Mouse (Mus musculus): ENCODE measurements around the gene Zcchc2. TPM values are rescaled to one million over a fixed set of nuclear protein-coding genes. Genes with fewer than 3 reads are reported as not detected.

Gene Zcchc2
- 10 to 100 TPM; 15.6 to 17.8 TPM for total RNA-seq (2021)
- long read RNA-seq, experiment 1, partial matches to known transcripts: 4 of 12 reads
- long read RNA-seq, experiment 1, other reads (novel, unspliced or antisense): 8 of 12 reads
- long read RNA-seq, experiment 2, partial matches to known transcripts: 0 of 3 reads
- long read RNA-seq, experiment 2, other reads (novel, unspliced or antisense): 3 of 3 reads

DNA sequence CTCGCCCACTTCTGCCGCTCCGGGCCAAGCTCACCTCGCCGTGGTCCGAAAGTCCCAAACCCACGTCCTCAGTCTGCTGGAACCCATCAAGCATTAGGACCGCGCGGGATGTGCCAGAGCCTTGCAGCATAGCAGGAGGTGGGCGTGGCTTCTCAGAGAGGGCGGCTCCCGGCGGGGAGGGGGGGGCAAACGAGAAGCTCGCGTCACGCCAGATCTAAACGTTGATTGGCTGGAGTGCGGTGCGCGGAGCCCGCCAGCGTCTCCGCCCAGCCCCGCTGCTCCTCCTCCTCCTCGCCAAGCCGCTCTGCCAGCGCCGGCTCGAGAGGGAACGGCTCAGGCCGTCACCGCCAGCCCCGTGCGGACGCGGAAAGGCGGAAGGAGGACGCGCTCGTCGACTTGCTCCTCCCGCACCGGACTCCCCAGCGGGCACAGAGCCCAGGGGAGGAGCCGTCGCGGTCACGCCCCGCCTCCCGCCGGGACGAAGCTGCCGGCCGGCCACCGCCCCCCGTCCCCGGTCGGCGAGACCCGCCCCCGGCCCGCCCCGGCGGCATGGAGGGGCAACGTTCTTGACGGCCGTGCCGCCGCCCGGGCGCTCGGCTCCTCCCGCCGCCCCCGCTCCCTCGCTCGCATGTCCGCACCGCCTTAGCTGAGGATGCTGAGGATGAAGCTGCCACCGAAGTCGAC is at the start of gene Zcchc2:
Gene Zcchc2 (plus strand): TSS at position 269 of the 684 bp plus-strand sequence.
- DNase-seq: peak; percentile 99 to 100

DNA sequence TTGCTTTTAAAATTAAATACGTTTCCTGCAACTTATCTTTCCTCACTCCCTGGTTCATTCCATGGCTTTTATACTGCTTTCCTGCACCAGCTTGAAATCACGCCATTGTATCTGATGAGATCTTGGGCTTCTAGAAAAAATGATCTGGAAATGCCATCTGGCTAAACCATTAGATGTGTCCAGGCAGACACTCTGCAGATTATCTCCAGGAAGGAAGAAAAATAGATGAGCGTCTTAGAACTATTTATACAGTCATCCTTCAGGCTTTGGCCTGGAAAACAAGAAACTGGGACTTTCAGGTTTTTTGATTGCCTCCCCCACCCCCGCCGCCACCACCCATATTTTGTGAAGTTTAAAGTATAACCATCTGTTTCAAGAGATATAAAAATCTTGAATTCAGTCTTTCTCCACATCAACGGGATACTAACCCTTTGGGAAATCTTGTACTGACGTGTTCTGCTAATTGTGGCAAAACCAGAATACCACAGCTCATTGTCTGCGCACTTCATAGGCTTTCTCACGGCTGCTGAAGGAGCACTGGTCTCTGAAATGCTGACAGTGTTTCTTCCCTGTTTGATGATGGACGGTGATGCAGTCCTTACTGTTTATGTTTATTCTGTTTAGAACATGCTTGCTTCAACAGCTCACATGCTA is 45.2 kb upstream of the Zcchc2 start:
- DNase-seq: no peak

DNA sequence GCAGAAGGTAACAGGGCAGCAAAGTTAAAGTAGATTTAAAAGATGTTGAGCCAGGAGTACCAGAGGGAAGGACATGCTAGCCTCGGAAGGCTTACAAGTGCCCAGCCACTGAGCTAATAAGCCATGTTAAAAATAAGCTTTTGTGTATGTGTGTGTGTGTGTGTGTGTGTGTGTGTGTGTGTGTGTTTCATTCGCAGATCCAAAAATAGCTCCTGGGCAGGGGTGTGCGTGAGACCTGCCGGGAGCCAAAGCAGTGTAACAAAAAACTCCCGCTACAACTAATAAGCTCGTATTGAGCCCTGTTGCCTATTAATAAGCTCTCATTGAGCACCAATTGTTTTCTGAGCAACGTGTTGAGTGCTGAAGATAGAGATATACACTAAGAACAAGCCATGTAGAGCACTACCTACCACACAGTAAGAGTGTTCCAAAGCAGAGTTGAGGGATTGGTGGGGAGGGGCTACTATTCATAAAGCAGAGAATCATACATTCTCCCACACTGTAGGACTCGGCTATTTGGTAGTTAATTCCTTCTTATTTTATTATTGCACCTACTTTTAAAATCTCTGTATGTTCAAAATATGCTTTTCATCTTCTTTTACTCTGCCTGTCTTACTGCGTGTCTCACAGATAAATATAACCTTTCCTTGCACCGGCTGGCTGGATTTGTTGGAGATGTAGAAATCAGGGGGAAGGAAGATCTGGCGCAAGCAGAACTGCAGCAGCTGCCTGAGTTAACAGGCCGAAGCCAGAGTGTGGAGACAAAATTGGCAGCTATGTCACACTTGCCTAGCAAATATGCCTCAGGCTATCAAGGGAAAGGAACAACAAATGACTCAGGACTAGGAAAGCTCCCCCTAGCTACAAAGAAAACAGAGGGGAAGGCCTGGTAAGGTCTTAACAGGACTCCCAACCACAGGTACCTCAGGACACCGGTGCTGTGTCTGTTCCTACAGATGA is 43.3 kb upstream of the Zcchc2 start:
- peak in 1 of 2 experiments; percentile 23 for DNase-seq

DNA sequence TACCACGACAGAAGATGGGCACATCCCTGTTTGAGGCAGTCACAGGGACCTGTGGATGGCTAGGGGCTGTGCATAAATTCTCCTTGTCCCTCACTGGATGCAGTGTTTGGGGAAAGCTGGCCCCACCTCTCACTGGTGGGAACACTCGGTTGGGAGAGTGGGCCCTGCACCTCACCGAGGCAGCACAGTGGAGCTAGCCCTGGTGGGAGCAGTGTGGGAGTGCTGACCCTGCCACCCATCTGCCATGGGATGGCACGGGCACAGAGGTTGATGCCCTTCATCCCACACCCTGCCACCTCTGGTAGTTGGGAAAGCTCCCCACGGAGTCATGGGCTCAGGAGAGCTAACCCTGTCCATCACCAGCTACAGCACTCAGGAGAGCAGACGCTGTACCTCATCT is 41.9 kb upstream of the Zcchc2 start:
- DNase-seq: no peak

DNA sequence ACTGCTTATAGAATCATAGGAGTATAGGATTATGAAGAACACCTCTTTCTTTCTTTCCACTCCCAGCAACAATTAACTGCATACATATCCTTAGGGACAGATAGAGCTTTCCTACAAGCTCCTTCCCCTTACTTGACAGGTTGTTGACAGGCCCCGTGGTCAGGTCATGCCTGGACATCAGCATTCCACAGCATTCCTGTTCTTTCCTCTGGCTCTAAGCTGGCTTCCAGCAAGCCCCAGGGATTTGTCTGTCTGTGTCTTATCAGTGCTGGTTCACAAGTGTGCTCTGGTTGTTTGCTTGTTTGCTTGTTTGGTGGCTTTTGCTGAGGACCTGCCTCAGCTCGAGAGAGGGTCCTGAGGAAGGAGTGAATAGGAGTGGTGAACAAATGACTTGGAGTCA is 36.6 kb upstream of the Zcchc2 start:
- DNase-seq: no peak

DNA sequence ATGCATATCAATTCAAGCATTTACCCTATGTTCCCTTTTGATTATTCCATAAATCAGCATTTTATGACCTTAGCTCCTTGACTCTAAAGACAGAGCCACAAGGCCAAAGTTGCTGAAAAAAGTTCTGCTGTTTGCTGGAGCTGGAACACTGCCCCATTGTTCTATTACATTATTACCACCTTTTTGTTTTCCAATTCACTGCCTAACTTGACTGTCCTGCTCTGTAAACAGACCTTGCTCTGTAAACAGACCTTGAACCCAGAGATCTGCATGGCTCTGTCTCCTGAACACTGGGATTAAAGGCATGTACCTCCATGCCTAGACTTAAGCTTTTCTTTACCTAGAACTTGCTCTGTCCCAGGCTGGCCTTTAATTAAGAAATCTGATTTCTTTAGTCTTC is 36.2 kb upstream of the Zcchc2 start:
- no peak for DNase-seq

DNA sequence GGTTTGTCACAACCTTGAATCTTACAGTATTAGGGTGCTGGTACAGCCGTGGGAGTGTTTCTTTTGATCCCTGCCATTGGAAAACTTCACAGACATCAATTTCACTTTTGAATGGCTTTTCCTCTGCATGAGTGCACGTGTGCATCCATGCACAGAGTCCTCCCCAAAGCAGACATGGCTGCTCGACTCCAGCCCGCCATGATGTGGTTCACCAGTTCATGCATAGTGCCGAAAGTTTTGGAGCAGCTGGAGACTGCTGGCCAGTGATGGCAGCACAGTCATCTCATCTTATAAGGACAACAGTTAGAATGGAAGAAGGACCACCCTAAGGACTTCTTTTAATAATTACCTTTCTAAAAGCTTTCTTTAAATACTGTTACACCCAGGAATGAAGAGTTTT is 34.1 kb upstream of the Zcchc2 start:
- DNase-seq: no peak

DNA sequence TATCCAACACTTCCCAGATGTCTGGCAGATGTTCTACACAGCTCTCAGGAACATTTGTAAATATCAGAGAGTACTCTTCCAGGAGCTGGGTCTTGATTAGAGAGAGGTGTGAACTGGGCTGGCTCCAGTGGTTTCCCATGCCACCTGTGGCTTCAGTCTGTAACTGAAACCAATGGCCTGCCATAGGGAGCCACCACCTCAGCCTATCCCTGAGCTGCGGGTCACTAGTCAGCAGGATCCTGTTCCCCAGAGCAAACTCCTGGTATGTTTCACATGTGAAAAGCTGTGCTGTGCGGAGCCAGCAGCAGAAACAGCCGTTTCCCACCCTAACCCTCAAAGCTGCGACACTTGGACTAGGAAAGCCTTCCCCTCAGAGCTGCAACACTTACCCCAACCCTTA is 28.7 kb upstream of the Zcchc2 start:
- DNase-seq: no peak

DNA sequence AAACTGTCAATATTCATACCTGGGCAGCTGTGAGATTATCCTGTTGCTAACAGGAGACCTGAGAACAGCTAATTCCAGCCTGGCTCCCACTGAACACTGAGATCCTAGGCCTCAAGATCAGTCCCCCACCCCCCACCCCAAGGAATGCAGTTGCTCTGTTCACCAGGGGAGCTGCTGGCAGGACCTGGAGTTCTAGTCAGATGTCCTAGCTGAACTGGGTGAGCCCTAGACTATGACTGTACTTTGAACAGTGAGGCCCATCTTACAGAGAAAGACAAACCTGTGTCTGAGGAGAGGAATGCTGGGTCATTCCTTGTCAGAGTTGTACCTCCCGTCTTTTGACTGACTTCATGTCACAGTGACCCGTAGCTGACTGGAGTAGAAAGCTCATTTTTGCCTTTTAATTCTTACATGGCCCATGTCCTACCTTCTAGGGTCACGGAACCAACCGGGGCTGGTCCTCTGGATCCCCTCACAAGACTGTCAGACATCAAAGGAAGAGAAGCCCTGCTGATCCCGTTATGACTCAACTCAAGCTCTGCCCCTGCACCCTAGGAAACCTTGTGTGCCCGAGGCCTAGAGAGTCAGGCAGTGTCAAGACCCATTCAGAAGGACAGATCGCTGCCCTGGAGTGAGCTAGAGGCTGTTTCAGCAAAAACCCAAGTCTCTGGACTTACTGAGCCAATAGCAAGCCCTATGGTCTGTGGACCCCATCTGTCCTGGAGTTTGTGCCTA is 28.0 kb upstream of the Zcchc2 start:
- no peak for DNase-seq

DNA sequence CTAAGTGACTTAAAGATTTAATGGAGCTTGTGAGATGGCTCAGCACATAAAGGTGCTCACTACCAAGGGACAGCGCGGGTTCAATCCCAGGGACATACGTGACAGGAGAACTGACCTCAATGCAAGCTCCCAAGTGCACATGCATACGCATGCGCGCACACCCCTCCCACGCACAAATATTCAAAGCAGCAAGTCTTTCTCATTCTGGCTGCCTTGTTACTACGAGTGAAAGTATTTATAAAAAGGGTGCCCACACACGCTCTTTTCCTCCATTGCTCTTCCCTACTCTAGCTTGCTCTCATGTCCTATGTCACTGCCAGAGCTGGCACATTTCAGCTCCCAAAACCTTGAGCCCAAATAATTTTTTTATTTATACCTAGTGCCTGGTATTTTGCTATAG is 27.4 kb upstream of the Zcchc2 start:
- no peak for DNase-seq

DNA sequence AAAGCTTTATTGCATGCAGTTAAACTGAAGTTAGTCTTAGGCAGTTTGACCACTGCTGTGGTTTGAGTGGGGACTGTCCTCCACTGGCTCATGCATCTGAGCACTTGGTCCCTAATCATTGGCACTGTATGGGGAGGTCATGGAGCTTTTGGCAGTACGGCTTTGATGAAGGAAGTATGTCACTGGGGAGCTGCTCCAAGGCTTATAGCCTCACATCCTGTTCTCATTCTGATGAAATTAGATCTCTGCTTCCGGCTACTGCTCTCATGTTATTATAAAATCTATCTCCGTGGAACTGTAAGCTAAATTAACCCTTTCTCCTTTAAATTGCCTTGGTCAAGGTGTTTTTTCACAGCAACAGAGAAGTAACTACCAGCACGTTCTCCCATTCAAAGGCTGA is 25.7 kb upstream of the Zcchc2 start:
- DNase-seq: no peak

DNA sequence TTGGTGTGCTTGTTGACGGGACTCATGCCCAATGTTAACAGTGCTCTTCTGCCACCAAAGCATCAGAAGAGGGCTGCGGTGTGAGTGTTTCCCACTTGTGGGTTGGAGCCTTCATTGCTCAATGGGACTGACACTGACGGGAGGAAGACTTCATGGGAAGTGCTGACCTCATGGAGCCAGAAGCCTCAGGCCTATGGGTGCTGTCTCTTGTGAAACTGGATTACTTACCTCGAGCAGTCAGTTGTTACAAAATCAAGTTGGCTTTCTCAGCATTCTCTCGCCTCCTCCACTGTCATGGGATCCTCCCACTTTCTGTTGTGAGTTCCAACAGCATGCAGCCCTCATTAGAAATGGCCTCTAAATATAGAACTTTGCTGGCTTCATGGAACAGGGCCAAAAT is 25.0 kb upstream of the Zcchc2 start:
- DNase-seq: peak in 1 of 2 experiments; percentile 12

DNA sequence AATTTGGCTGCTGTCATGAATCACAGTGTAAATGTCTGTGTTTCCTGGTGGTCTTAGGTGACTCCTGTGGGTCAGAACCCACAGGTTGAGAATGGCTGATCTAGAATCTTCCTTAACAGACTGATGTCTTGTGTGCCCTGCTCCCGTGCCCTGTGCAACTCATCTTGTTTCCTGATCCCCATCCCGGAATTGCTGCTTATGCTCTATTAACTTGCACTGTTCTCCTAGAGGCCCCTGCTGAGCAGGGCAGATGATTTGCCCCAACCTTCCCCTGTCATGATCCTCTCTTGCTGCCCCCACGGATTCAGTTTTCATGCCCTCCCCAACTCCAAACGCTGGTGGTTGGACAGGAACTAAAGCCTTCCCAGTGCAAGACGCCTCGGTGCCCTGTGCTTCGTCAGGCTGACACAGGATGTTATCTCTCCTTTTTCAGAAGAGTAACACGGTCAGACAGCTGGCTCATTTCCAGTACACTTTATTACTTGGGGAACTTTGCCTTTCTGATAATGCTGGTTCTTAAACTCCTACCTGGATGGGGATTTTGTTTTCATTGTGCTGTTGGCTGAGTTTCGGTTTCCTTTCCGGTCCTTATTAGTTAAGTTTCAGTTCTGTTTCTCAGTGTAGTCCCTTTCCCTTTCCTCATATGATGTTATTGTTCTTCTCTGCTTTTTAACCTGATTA is 18.6 kb upstream of the Zcchc2 start:
- peak; percentile 49 to 58 for DNase-seq

DNA sequence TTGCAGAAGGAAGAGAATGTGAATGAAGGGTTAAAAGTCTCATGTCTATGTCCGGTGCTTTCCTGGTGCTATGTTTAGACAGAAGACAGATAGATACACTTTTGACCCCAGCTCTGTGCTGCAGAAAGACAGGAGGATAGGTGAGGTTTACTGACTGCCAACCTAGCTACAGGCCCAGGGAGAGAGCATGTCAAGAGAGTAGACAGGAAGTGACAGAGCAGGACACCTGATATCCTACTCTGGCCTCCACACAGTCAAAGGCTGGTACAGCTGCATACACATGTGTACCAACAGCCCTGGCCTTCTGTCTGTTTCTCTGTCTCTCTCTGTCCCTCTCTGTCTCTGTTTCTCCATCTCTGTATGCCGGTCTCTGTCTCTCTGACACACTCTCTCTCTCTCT is 16.2 kb upstream of the Zcchc2 start:
- DNase-seq: no peak

DNA sequence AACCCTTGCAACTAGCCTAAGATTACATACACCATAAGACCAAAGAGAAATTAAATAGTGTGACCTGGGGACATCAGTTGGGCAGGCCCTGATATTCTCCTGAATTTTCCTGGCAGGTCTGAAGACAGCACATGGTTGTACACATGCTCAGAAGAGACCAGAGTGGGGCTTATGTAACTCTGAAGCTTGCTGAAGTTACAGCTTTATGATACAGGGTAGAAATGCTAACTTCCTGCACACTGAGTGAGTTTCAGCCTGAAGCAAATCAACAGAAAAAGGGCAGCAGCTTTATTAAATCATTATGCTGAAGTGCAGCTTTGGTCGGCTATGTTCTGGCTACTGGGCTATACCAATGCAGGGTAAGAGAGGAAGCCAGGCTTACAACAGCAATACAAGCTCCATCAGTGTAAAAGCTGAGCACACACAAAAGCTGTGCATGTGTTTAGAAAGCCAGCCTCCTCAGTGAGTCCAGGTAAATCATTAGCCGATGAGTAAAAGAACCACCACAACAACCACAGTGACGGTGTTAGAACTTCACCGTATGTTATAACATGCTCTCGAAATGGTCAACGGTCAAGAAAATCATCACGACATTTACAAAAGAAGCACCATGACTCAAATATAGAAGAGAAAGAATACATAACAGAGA is 12.6 kb upstream of the Zcchc2 start:
- no peak for DNase-seq

DNA sequence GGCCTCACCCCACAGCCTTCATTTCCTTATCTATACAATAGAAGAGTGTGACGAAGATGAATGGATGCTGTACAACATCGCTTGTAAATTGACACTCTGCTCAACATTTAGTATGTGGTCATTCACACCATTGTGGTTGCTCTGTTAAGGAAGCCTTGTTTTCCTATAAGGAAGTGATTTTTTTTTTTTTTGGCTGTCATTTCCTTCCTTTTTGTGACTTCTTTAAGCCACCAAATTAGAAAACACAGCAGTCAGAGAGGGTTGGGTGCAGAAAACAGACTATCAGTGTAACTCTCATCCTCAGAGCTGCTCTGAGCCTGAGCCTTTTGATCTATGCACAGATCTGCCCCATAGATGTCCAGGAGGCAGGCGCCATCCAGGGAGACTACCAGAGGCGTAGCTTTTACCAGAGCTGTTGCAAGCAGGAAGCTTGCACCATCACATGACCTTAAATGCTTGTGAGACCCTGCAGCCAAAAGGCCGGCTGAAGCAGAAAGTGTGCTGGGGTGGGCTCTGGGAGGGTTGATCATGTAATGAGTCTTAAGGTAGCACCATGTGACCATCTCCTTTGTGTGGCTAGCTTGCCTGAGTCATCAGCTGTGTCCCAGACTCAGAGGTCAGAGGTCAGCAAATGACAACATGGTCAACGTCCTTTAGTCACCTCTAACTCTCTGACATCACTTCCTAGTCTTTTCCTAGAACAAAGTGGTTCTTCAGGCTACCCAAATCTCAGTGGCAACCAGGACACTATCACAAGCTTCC is 9.2 kb upstream of the Zcchc2 start:
- DNase-seq: peak; percentile 16 to 32

DNA sequence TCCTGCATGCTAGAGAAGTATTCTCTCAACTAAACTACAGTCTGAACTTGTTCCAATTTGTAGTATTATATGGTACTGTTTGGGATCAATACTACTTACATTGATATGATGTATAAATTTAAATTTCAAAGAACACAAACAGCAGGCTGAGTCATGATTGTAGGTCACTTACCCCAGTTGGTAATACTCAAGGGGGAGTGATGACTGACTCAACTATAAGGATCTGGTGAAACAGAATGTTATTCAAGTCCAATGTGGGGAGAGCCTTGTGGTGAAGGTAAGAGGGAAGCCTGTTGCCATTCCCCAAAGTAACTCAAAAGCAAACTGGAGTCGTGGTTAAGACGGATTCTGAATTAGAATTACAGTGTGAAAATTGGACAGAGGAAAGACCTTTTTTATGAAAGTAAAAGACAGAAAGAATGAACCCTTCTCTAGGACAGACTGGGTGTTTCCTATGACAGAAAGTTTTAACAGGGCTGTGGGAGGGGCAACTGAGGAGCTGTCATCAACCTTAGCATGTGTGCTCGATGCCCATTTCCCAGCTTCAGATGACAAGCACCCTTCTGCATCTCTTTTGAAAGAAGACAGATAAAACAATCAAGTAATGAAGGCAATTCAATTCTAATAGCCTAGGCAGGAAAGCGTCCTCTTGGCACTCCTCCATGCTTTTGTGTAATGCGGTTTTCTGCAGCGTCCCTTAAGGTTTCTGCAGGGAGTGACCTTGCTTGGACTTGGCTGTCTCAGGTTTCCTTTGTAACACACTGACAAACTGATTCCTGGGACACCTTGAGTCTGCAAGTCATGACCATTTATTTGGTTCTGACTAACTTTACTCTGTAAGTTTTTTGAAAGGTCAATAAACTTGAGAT is 7.5 kb upstream of the Zcchc2 start:
- DNase-seq: peak; percentile 65 to 71

DNA sequence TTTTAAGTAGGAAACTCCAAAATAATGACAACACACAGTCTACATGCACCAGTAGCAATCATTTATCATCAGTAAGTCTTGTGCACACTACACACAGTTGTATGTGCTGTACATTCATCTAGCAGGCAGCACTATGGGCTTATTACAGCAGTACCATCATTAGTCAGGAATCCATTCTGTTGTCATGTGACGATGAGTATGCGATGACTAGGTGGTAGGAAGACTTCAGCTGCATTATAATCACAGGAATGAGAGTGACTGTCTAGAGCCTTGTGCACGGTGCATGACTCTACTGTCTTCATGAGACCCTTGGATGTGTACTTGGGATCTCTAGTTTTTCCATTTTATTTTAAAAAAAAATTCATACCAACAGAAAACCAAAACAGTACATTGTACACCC is 6.0 kb upstream of the Zcchc2 start:
- no peak for DNase-seq

DNA sequence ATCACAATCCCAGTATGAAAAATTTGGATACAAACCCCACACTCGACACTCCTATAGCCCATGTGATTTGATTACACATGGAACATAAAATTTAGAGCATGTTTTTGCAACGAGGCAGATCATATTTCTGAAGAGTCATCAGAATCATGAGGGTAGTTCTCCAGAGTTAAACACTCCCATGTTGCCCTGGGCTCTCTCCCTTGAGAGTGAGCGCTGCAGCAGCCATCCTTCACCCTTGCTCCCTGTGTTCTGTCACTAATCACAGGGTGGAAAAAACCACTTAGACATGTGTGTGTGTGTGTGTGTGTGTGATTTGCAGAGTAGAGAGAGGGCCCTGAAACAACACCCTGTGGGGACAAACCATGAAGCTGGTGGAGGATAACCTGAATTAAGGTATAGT is 2.0 kb upstream of the Zcchc2 start:
- DNase-seq: peak; percentile 25 to 35

Measured in adrenal gland, postnatal 36 days (tissue).